Mouse (Mus musculus) heart, embryonic 11.5 days (tissue): ENCODE data around the gene Ttc7b. TPM values are rescaled to one million over a fixed set of nuclear protein-coding genes. Genes with fewer than 3 reads are reported as not detected.

Source experiments
- ATAC-seq: fragments of 200-750 bp; cut with Nextera tagmentation; replicated peaks from 2 replicates; pipeline ENCODE4 v1.8.0; 2017; ENCODE audit warnings: moderate library complexity; ENCODE audit not compliant: insufficient number of reproducible peaks, low FRiP score, low TSS enrichment
- H3K27ac ChIP-seq: fragments of 300-500 bp; sonication (generic); 2 replicates; pipeline ENCODE4 v1.5.1; 2014; ENCODE audit warnings: mild to moderate bottlenecking, low read depth, low read length
- H3K27me3 ChIP-seq: fragments of 300-500 bp; sonication (generic); 2 replicates; pipeline ENCODE4 v1.6.1; 2014; ENCODE audit warnings: mild to moderate bottlenecking, low read length, mixed read lengths; ENCODE audit not compliant: control insufficient read depth, insufficient read depth
- H3K36me3 ChIP-seq: fragments of 300-500 bp; sonication (generic); 2 replicates; pipeline ENCODE4 v1.6.1; 2014; ENCODE audit warnings: mild to moderate bottlenecking, low read length, moderate library complexity, mixed read lengths; ENCODE audit not compliant: control insufficient read depth, insufficient read depth
- H3K4me1 ChIP-seq: fragments of 300-500 bp; sonication (generic); 2 replicates; pipeline ENCODE4 v1.6.1; 2014; ENCODE audit warnings: low read length; ENCODE audit not compliant: control insufficient read depth, insufficient read depth
- H3K4me2 ChIP-seq: fragments of 300-500 bp; sonication (generic); 2 replicates; pipeline ENCODE4 v1.6.1; 2014; ENCODE audit warnings: mild to moderate bottlenecking, moderate library complexity
- H3K4me3 ChIP-seq: fragments of 300-500 bp; sonication (generic); 2 replicates; pipeline ENCODE4 v1.5.1; 2014; ENCODE audit warnings: low read depth, low read length
- H3K9ac ChIP-seq: fragments of 300-500 bp; sonication (generic); 2 replicates; pipeline ENCODE4 v1.6.1; 2014; ENCODE audit warnings: mild to moderate bottlenecking, low read depth, low read length, moderate library complexity
- H3K9me3 ChIP-seq: fragments of 300-500 bp; sonication (generic); replicated peaks from 2 replicates; pipeline ENCODE4 v1.6.1; 2016; ENCODE audit warnings: low read length; ENCODE audit not compliant: control insufficient read depth
- WGBS: fragments of 180-500 bp; shearing (Covaris S2); extraction: QIAGEN DNeasy Blood & Tissue Kit; methylation state at CpG from one replicate; pipeline ENCODE4 v1.1.7; 2014; ENCODE audit not compliant: insufficient replicate concordance; 5-methylcytosine and 5-hydroxymethylcytosine counted together
- polyA plus RNA-seq: library from polyadenylated mRNA; unstranded; fragments of >200 nt; fragmentation: Nextera tagmentation; extraction: Ambion mirVana; gene quantifications from 2 replicates; pipeline ENCODE4 v1.2.1, GENCODE M21; 2014

Ttc7b gene
- polyA plus RNA-seq, 1 experiment from 2014 or later = 11.4 TPM

DNA sequence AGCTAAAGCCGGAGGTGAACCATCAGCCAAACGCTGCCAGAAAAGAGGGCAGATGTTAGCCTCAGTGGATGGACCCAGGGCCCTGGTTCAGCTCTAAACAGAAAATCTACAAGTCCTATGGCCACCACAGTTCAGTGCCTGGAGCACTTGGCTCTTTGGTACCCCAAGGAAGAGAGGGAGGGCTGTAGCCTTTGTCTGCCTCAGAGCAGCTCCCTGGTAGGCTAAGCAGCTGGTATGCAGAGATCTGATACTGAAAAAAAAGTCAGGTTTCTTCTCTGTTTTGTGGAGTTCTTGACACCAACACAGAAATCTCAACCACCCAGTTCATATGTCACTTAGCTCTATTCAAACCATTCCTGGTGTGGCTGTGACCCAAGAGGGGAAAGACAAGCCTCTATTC, 16.0 kb downstream of the Ttc7b start:
- peaks cover 16% of the 10 kb centered on the region; the same call in 1 of the 2 replicates for H3K4me1 ChIP-seq
- no peak for ATAC-seq
- H3K36me3 ChIP-seq = no peaks in the 10 kb centered on the region
- WGBS = 88% methylated on average over 2 of the region's 2 CpGs
- H3K4me2 ChIP-seq = no peak overlapping the region
- no peak overlapping the region for H3K27ac ChIP-seq
- no peaks in the 10 kb centered on the region for H3K9me3 ChIP-seq
- no peak overlapping the region for H3K9ac ChIP-seq
- H3K4me3 ChIP-seq = no peak overlapping the region
- H3K27me3 ChIP-seq = no peaks in the 10 kb centered on the region

DNA sequence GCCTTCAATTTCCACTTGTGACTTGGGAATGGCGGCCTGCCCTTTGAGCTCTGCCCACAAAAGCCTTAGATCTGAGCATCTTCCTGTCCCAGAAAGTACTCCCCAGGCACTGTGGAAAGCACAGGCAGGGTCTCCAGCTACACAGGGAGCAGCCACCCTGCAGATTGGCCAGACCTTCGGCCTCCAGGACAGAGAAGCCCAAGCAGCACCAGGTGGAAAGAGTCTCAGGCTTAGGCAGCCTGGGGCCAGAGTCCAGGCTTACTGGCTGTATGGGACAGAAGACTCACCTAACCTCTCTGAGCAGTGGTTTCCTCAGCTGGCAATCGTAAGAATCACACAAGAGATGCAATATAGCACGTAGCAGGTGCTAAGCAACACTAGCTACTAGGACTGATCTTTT, 17.0 kb downstream of the Ttc7b start:
- Histone ChIP-seq H3K27me3 (no peaks in the 10 kb centered on the region), H3K9ac (no peak overlapping the region), H3K36me3 (no peaks in the 10 kb centered on the region), H3K4me2 (no peak overlapping the region), H3K9me3 (no peaks in the 10 kb centered on the region), H3K27ac (no peak overlapping the region), H3K4me1 (peaks cover 13% of the 10 kb centered on the region; the same call in 1 of the 2 replicates), H3K4me3 (no peak overlapping the region)
- ATAC-seq = no peak
- WGBS = 78% methylated on average over 4 of the region's 4 CpGs

DNA sequence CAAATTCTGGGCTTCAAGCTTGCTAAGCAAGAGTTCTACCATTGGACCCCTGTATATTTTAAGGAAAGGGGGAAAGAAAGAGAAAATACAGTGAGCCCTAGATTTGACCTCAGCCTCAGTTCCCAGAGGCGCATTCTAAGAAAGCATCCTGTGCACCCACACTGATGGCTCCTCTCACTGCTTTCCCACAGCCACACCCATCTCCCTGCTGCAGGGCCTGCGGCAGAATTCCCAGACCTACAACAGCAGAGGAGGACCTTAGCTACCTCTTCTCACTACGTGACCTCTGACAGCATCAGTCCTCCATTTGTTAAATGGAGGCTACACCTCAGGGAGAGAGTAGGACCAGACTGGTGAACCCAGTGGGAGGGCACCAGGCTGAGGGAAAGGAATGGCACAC, 18.1 kb downstream of the Ttc7b start:
- Histone ChIP-seq H3K4me1 (peaks cover 13% of the 10 kb centered on the region; the same call in 1 of the 2 replicates), H3K27ac (no peak overlapping the region), H3K4me2 (no peak overlapping the region), H3K9me3 (no peaks in the 10 kb centered on the region), H3K27me3 (no peaks in the 10 kb centered on the region), H3K36me3 (peaks cover 7% of the 10 kb centered on the region; the same call in 1 of the 2 replicates), H3K9ac (no peak overlapping the region), H3K4me3 (no peak overlapping the region)
- WGBS = 71% methylated on average over 3 of the region's 3 CpGs
- no peak for ATAC-seq

DNA sequence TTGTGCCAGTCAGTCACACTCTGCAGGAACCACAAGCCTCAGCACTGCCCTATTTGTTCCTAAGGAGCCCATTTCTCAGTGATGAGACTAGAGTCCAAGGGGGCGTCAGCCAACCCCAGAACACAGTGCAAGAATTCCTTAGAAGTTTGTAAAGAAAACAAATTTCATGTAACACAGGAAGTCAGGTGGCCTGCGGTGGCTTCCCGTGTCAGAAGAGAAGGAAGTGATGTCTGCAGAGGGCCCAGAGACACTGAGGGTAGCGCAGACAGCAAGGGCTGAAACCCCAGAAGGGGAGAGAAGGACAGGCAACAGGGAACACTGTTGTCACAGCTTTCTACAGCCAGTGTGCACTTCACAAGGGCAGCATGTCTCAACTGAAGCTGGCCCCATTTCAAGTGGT, 19.4 kb downstream of the Ttc7b start:
- H3K9me3 ChIP-seq = no peaks in the 10 kb centered on the region
- H3K9ac ChIP-seq = no peak overlapping the region
- H3K27me3 ChIP-seq = no peaks in the 10 kb centered on the region
- no peak overlapping the region for H3K4me3 ChIP-seq
- no peak overlapping the region for H3K27ac ChIP-seq
- peaks cover 13% of the 10 kb centered on the region; the same call in 1 of the 2 replicates for H3K4me1 ChIP-seq
- ATAC-seq = no peak
- H3K4me2 ChIP-seq = no peak overlapping the region
- H3K36me3 ChIP-seq = peaks cover 15% of the 10 kb centered on the region
- 60% methylated on average over 4 of the region's 4 CpGs for WGBS

DNA sequence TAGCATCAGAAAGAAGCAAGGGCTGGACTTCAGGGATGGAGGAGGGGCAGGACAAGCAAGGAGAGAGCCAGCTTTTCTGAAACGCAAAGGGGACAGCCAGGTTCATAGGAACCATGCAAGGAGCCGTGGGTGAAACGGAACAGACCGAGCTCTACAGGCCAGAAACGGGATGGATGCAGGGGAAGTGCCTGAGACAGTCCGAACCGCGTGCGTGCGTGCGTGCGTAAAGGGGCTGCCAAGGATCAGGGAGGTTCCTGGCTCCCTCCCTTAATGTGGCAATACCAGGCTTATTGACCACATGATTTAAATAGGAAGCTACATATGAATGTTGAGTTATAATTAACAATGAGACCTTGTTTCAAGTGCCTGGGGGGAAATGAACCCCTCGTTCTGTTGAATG, 21.2 kb downstream of the Ttc7b start:
- Histone ChIP-seq H3K4me3 (no peak overlapping the region), H3K9ac (no peak overlapping the region), H3K27ac (no peak overlapping the region), H3K4me1 (peaks cover 9% of the 10 kb centered on the region; the same call in 1 of the 2 replicates), H3K36me3 (peaks cover 19% of the 10 kb centered on the region), H3K9me3 (no peaks in the 10 kb centered on the region), H3K27me3 (no peaks in the 10 kb centered on the region), H3K4me2 (no peak overlapping the region)
- 91% methylated on average over 13 of the region's 13 CpGs for WGBS
- ATAC-seq = no peak

DNA sequence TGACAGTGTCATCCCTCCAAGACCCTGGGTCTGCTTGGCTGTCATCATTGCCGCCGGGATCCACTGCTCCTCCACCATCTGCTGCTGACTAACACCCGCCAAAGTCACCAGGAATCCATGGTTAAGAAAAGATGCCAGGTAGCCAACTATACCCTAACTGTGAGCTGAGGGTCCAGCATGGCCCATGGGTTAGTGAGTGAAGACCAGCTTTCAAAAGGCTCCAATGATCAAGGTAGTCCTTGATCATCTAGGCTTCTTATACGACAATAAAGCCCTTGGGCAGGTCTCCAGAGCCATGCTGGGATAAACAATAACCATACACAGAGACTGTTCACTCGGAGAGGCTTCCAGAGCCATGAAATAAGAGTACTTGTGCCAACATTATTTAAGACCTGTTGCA, 22.6 kb downstream of the Ttc7b start:
- H3K4me1 ChIP-seq = no peaks in the 10 kb centered on the region
- no peak overlapping the region for H3K4me3 ChIP-seq
- H3K9ac ChIP-seq = no peak overlapping the region
- H3K27ac ChIP-seq = no peak overlapping the region
- H3K27me3 ChIP-seq = no peaks in the 10 kb centered on the region
- H3K9me3 ChIP-seq = no peaks in the 10 kb centered on the region
- WGBS = 88% methylated on average over 5 of the region's 5 CpGs
- no peak overlapping the region for H3K4me2 ChIP-seq
- peaks cover 23% of the 10 kb centered on the region for H3K36me3 ChIP-seq
- ATAC-seq = no peak

DNA sequence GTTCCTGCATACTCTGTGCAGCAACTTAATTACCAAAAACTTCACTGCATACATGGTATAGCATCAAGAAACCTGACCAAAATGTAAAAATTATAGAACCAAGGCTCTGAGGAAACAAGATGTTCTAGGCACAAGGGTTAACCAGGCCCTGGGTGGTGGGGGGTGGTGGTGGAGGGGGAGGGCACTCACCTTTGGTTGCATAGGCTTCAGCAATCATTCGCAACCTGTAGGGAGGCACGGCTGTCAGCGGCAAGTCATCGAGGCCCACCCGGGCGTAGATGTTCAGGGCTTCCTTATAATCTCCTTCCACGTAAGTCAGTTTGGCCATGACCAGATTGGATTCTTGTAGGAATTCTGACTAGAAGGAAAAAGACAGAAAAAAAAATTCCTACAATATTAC, 25.5 kb downstream of the Ttc7b start:
- 95% methylated on average over 7 of the region's 7 CpGs for WGBS
- peaks cover 26% of the 10 kb centered on the region for H3K36me3 ChIP-seq

GRCm38 (mm10) chr12:100493211-100493610, 27.4 kb downstream of the Ttc7b start:
- Histone ChIP-seq H3K9ac (no peak overlapping the region), H3K36me3 (peaks cover 30% of the 10 kb centered on the region)
- 84% methylated on average over 5 of the region's 5 CpGs for WGBS

More for the DNA sequence above, 25.5 kb downstream of the Ttc7b start:
- Histone ChIP-seq H3K4me1 (no peaks in the 10 kb centered on the region), H3K27me3 (no peaks in the 10 kb centered on the region), H3K9me3 (no peaks in the 10 kb centered on the region), H3K27ac (no peak overlapping the region), H3K4me2 (no peak overlapping the region), H3K4me3 (no peak overlapping the region), H3K9ac (no peak overlapping the region)
- ATAC-seq = no peak

GRCm38 (mm10) chr12:100492676-100493075, 27.9 kb downstream of the Ttc7b start:
- no peak overlapping the region for H3K4me2 ChIP-seq
- WGBS = 78% methylated on average over 3 of the region's 3 CpGs

More at GRCm38 (mm10) chr12:100493211-100493610, 27.4 kb downstream of the Ttc7b start:
- Histone ChIP-seq H3K4me2 (no peak overlapping the region), H3K4me3 (no peak overlapping the region), H3K27me3 (no peaks in the 10 kb centered on the region), H3K9me3 (no peaks in the 10 kb centered on the region), H3K27ac (no peak overlapping the region), H3K4me1 (no peaks in the 10 kb centered on the region)
- ATAC-seq = no peak

More at GRCm38 (mm10) chr12:100492676-100493075, 27.9 kb downstream of the Ttc7b start:
- Histone ChIP-seq H3K9ac (no peak overlapping the region), H3K4me3 (no peak overlapping the region), H3K4me1 (no peaks in the 10 kb centered on the region), H3K36me3 (peaks cover 24% of the 10 kb centered on the region), H3K27me3 (no peaks in the 10 kb centered on the region), H3K9me3 (no peaks in the 10 kb centered on the region), H3K27ac (no peak overlapping the region)
- ATAC-seq = no peak
